Mouse (Mus musculus) c-Kit-positive CD71-negative TER-119-negative erythroid progenitor cells, embryonic 14.5 days (primary cell): ENCODE data around the gene Pacs1.
A peak's percentile ranks its signal among the peaks of the same experiment; 100 is the strongest.
"Not testable (repeated sequence)": the region's sequence is repeated elsewhere in the genome, so short reads cannot be mapped to it uniquely, and the experiment has no call there.

Source experiments
- DNase-seq: peaks from one replicate; pipeline ENCODE4 v3.0.0-alpha.2; 2013; ENCODE audit warnings: low read depth

Gene Pacs1

DNA sequence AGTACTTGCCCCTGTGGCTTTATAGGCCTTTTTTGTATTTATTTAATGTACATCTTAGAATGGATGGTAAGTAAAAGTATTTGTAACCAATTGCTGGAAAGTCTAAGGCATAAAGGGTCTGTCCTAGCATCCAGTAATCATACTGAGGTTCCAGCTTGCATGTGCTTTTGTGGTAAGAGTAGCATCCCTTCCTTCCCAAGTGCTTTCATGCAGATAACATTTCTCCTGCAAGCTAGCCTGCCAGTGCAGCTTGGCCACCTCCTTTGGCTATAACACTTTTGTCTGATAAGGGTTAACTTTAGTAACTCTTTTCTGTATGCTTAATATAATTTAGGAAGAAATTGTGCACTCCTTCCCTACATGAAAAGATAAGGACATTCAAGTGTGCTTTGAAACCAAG lies 4.9 kb downstream of the Pacs1 start:
- no peak for DNase-seq

DNA sequence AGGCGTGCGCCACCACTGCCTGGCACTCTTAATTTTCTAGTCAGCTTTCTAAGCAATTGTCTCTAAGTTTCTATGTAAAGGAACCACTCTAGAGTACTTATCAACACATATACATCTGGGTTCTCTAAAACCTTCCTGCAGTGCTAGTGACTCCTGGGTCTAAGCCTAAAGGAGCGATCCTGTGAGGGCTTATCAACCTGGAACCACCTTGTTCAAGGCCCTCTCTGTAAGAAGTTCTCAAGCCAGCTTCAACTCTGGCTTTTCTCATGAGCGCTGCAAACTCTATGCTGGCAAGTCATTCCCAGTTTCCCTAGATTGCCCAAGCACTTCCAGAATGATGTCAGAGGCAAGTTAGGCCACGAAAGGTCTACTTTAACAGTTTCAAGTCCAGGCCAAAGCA lies 5.9 kb downstream of the Pacs1 start:
- DNase-seq = no peak

- DNase-seq = no peak
Measured at GRCm38 (mm10) chr19:5257140-5257539, 15.8 kb downstream of the Pacs1 start.

DNA sequence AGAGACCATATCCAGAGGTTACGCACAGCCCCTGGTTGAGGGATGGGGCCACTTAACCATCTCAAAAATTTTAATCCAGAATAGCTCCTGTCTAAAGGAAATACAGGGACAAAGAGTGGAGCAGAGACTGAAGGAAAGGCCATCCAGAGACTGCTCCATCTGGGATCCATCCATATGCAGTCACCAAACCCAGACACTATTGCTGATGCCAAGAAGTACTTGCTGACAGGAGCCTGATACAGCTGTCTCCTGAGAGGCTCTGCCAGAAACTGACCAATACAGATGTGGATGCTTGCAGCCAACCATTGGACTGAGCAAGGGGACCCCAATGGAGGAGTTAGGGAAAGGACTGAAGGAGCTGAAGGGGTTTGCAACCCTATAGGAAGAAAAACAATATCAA lies 35.9 kb downstream of the Pacs1 start:
- DNase-seq = not testable (repeated sequence)

GRCm38 (mm10) chr19:5232696-5233095 lies 40.2 kb downstream of the Pacs1 start:
- no peak for DNase-seq

DNA sequence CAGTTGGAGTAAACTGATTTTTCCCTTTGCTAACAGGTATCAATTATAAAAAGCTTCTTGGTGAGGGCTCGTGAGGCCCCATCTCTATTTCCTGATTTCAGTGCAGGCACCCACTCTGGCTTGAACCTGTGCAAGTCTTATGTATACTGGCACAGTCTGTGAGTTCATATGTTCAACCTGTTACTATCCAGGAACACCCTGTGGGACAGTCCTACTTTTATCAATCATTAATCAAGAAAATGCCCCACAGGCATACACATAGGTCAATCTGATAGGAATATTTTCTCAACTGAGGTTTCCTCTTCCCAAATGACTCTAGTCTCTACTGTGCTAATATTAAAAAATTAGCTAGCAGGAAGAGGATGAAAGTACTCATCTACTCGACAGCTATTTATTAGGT lies 42.8 kb downstream of the Pacs1 start:
- DNase-seq = no peak

GRCm38 (mm10) chr19:5224624-5225023 lies 48.3 kb downstream of the Pacs1 start:
- DNase-seq = no peak

GRCm38 (mm10) chr19:5224077-5224476 lies 48.8 kb downstream of the Pacs1 start:
- DNase-seq = no peak

GRCm38 (mm10) chr19:5221926-5222325 lies 51.0 kb downstream of the Pacs1 start:
- DNase-seq = no peak

GRCm38 (mm10) chr19:5221219-5221723 lies 51.6 kb downstream of the Pacs1 start:
- not testable (repeated sequence) for DNase-seq

DNA sequence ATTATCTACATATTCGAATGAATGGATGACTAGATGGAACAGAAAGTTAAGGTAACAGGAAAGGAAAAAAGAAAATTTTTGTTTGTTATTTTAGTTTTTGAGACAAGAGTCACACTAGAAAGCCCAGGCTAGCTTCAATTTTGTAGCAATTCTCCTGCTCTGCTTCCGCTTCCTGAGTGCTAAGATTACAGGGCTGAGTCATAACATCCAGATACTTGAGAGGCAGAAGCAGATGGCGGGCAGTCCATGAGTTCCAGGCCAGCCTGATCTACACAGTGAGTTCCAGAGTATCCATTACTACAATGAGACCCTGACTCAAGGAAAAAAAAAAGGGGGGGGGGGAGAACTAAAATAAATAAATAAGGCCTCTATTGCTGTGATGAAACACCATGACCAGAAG lies 52.5 kb downstream of the Pacs1 start:
- DNase-seq = no peak

GRCm38 (mm10) chr19:5201691-5202090 lies 71.2 kb downstream of the Pacs1 start:
- no peak for DNase-seq

DNA sequence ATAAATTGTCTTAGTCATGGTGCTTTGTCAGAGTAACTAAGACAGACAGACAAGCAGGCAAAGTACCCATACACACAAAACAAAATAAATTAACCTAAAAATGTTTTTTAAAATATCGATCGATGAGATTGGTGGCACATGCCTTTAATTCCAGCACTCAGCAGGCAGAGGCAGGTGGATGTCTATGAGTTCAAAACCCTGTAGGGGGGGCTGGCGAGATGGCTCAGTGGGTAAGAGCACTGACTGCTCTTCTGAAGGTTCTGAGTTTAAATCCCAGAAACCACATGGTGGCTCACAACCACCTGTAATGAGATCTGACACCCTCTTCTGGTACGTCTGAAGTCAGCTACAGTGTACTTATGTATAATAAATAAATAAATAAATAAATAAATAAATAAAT lies 72.3 kb downstream of the Pacs1 start:
- not testable (repeated sequence) for DNase-seq

DNA sequence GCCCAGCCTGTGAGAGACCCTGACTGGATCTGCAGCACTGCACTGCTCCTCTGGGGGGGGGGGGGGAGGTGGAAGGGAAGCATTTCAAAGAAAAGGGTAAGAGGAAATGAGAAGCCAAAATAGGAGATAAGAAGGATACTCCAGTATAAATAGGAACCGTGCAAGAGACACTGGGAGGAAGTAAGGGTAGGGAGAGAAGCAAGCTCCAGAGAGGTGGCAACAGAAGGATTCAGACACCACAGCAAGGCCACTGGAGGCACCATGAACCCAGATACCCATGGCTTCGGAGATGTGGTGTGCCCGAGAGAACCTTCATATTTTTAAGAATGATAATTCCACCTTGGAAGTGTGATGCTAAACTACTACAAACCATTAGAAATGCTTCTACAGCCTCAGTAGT lies 74.4 kb downstream of the Pacs1 start:
- DNase-seq = no peak

DNA sequence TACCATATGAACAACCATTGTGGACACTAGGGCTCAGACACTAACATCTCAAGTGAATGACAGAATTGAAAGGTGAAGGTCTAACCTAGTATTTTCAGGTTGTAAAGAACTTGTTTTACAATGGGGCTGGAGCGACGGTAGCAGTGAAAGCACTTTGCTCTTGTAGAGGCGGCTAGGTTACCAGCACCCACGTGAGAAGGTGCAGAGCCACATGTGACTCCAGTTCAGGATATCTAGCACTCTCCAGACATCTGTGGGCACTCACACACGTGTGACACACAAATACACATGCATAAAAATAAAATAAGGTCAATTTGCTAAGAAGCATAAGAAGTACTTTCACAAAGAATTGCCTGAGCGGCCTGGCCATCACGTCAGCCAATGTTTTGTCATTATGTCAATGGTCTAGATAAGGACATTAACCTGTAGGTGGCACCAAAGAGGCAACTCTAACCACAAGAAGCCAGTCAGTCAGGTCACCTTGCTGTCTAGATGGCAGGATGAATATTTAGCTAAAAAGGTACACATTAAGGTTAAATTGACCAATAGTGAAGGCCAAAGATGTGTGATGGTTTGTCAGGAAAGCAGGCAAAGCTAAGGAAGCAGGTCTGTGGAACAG lies 77.4 kb downstream of the Pacs1 start:
- peak; percentile 71 for DNase-seq

GRCm38 (mm10) chr19:5192397-5192796 lies 80.5 kb downstream of the Pacs1 start:
- no peak for DNase-seq

- no peak for DNase-seq
Measured at GRCm38 (mm10) chr19:5187439-5187838, 85.5 kb downstream of the Pacs1 start.

- DNase-seq = no peak
Measured at GRCm38 (mm10) chr19:5181926-5182325, 91.0 kb downstream of the Pacs1 start.

DNA sequence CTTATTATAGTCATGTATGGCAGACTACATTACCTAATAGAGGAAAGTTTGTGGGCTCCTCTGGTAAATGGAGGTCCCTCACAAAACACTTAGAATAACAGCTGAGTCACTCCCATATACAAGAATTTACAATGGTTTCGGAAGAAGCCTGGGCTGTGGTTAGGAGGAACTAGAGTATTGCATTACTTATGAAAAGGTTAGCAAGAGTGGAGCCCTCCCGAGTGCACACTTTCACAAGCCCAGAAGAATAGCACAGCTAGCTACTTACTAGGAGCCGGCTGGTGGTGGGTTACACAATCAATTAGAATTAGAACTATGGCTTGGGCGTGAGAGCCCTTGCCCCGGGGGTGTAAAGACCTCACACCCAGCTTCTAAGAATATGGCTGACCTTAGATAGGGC lies 94.3 kb downstream of the Pacs1 start:
- DNase-seq = no peak

DNA sequence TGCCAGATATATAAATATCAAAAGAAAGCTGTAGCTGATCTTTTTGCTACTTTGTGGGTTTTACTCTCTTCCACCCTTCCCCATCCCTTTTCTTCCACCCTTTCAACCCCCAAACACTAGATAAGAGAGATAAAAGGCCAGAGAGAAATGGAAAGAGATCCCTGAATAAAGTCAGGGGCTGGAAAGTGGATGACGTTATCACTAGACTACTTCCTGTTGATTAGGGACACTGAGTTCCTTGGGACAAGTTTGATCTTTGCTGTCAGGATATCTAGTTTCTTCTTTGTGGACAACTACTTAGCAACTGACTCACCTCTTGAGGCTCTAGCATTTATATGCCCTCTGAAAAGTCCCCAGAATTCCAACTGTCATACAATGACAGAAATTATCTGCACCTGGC lies 102.5 kb downstream of the Pacs1 start:
- no peak for DNase-seq

DNA sequence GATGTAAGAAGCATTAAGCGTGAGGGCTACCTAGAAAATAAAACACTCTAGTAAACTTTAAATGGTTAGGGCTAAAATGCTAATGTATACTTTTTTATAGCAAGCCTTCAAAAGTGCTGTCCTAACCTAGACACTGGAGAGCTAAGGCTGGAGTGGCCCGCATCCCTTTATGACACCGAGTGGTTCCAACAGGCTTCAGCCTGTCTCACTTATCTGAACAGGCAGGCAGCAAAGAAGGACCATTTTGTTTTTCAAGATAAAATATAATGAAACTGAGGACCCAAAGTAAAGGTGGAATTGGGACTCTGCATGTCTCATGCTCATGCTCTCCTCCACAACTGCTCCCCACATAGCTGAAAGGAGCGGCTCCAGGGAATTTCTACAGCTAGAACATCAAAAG lies 105.4 kb downstream of the Pacs1 start:
- no peak for DNase-seq

DNA sequence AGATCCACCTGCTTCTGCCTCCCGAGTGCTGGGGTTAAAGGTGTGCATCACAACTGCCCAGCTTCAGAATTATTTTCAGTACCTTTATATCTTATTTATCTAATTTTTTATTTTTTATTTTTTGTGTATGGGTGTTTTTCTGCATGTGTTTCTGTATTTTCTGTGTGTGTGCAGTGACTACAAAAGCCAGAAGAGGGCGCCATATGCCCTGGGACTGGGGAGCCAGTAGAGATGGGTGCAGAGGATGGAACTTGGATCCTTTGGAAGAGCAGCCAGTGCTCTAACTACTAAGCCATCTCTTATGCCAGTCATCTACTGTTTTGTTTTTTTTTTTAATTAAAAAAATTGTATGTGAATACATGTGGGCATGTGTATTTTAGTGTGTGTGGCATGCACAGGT lies 108.5 kb downstream of the Pacs1 start:
- peak; percentile 31 for DNase-seq

GRCm38 (mm10) chr19:5161913-5162312 lies 111.0 kb downstream of the Pacs1 start:
- no peak for DNase-seq

GRCm38 (mm10) chr19:5152261-5152660 lies 120.7 kb downstream of the Pacs1 start:
- DNase-seq = no peak
